Mouse (Mus musculus): ENCODE measurements around the gene Eif3l.

- TF ChIP-seq CTCF (IDR thresholded peaks at IDR 0.05): peak; percentile 90
- no peak for TF ChIP-seq EP300 (IDR thresholded peaks at IDR 0.05)
Measured at GRCm38 (mm10) chr15:79037913-79038328, 37.1 kb upstream of the Eif3l start.

Data from lung, postnatal 0 days (tissue).